Comparison of ENCODE assay signal across 9 mouse cellular contexts in the genomic region with DNA sequence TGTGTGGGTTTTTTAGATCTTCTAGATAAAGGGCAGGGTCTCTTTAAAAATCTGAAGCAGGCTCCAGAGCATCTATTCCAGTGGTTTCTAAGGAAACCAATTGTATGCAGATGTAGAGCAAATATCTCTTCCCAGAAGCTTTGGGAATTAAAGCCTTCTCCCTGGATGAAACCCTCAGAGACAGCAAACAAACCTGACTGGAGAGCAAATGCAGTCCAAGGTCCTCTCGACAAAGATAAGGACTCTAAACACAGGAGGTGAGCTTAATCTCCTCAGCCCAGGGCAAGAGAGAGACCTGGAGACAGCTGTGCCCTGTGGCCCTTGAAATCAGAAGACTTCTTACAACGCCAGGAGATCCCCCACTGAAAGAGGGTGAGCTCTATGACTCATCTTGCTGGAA. TPM values are rescaled to one million over a fixed set of nuclear protein-coding genes. Genes with fewer than 3 reads are reported as not detected.
A peak's percentile ranks its signal among the peaks of the same experiment; 100 is the strongest.
DNase-seq lines count a peak whose midpoint lies in the region; ATAC-seq and TF ChIP-seq lines count a peak whose summit lies in the region.
"Had no signal": no experiment of that assay in that cellular context is flagged by ENCODE, and none has a peak within 500 bp of the region (broad histone marks: within the 10 kb centered on the region; RNA-seq: fewer than 3 reads in every experiment).

No protein-coding gene starts in this region.

- H3K36me3 ChIP-seq in hindbrain, embryonic 11.5 days (ENCODE audit: control insufficient read depth, insufficient read depth, low read length) = no peaks in the 10 kb centered on the region
- peaks cover 4% of the 10 kb centered on the region for H3K36me3 ChIP-seq in hindbrain, embryonic 10.5 days
- no peaks in the 10 kb centered on the region for H3K36me3 ChIP-seq in hindbrain, embryonic 13.5 days

- H3K27ac ChIP-seq in hindbrain, embryonic 11.5 days (ENCODE audit: low read depth, low read length) = 0 out of 2 replicates have a peak overlapping the region, but pooled peaks have one; percentile 17
- H3K27ac ChIP-seq in hindbrain, embryonic 10.5 days = no peak overlapping the region
- H3K27ac ChIP-seq in hindbrain, embryonic 13.5 days = peak overlapping the region; percentile 81
- no peak overlapping the region for H3K27ac ChIP-seq in layer of hippocampus, adult 2 months

- 34% methylated on average over 2 of the region's 2 CpGs for WGBS in hindbrain, embryonic 11.5 days
- WGBS in hindbrain, embryonic 10.5 days = 32% methylated on average over 2 of the region's 2 CpGs
- 20% methylated on average over 2 of the region's 2 CpGs for WGBS in hindbrain, embryonic 13.5 days

- DNase-seq in hindbrain, embryonic 11.5 days (ENCODE audit: low spot score) = no peak
- no peak for DNase-seq in hindbrain, embryonic 10.5 days (ENCODE audit: low spot score)
- peak; percentile 81 for DNase-seq in yolk sac, embryonic 10.5 days (ENCODE audit: low spot score)
- no peak for DNase-seq in cerebellum, adult 18-20 months
- DNase-seq in adipocyte (ENCODE audit: low spot score) = no peak
- no peak for DNase-seq in layer of hippocampus, adult 2 months (ENCODE audit: low spot score in 2 of 2)
- DNase-seq: kidney, postnatal 10 days had no signal

- H3K4me2 ChIP-seq in hindbrain, embryonic 11.5 days (replicated peaks; ENCODE audit: low read depth, low read length) = no peak overlapping the region
- no peak overlapping the region for H3K4me2 ChIP-seq in hindbrain, embryonic 13.5 days

- no peak overlapping the region for H3K4me3 ChIP-seq in hindbrain, embryonic 11.5 days (ENCODE audit: low read depth, low read length)
- no peak overlapping the region for H3K4me3 ChIP-seq in hindbrain, embryonic 10.5 days
- no peak overlapping the region for H3K4me3 ChIP-seq in hindbrain, embryonic 13.5 days
- no peak overlapping the region for H3K4me3 ChIP-seq in layer of hippocampus, adult 2 months

- no peak for TF ChIP-seq CTCF in layer of hippocampus, adult 2 months (conservative IDR thresholded peaks at IDR 0.05)

- H3K27me3 ChIP-seq in hindbrain, embryonic 11.5 days (ENCODE audit: control insufficient read depth, insufficient read depth, low read length) = no peaks in the 10 kb centered on the region
- no peaks in the 10 kb centered on the region for H3K27me3 ChIP-seq in hindbrain, embryonic 10.5 days (ENCODE audit: insufficient read depth, poor library complexity, severe bottlenecking)
- H3K27me3 ChIP-seq in hindbrain, embryonic 13.5 days = no peaks in the 10 kb centered on the region

- no peak for ATAC-seq in hindbrain, embryonic 11.5 days (ENCODE audit: low FRiP score)
- no peak for ATAC-seq in hindbrain, embryonic 13.5 days (ENCODE audit: low FRiP score)
- ATAC-seq in megakaryocyte progenitor cell, adult 5-6 weeks (replicated peaks; ENCODE audit: poor library complexity) = peak; percentile 71

- H3K9ac ChIP-seq in hindbrain, embryonic 11.5 days (ENCODE audit: low read depth, low read length) = no peak overlapping the region
- H3K9ac ChIP-seq in hindbrain, embryonic 13.5 days = no peak overlapping the region

- H3K4me1 ChIP-seq in hindbrain, embryonic 11.5 days (replicated peaks; ENCODE audit: control insufficient read depth, insufficient read depth, low read length) = no peaks in the 10 kb centered on the region
- H3K4me1 ChIP-seq in hindbrain, embryonic 10.5 days (replicated peaks) = peaks cover 70% of the 10 kb centered on the region
- peaks cover 88% of the 10 kb centered on the region for H3K4me1 ChIP-seq in hindbrain, embryonic 13.5 days (replicated peaks)

- no peaks in the 10 kb centered on the region for H3K9me3 ChIP-seq in hindbrain, embryonic 11.5 days (ENCODE audit: control insufficient read depth, low read length)
- H3K9me3 ChIP-seq in hindbrain, embryonic 10.5 days = no peaks in the 10 kb centered on the region
- H3K9me3 ChIP-seq in hindbrain, embryonic 13.5 days = no peaks in the 10 kb centered on the region

RNA-seq across cellular contexts. Expression of a gene that starts 17.4 kb away (rescaled TPM):
- polyA plus RNA-seq in hindbrain, embryonic 11.5 days (2014; fragmentation: Nextera tagmentation; extraction: Ambion mirVana) = 10.0 and 13.2 TPM in 2 replicates
- polyA plus RNA-seq in hindbrain, embryonic 10.5 days (2016; fragmentation: Nextera tagmentation; extraction: Ambion mirVana) = 6.9 and 8.7 TPM in 2 replicates
- polyA plus RNA-seq in hindbrain, embryonic 13.5 days (2015; fragmentation: Nextera tagmentation; extraction: Ambion mirVana) = 9.4 and 9.6 TPM in 2 replicates
- 21.6 and 22.1 TPM in 2 replicates for total RNA-seq in megakaryocyte progenitor cell, adult 5-6 weeks (2015)
- 7.5 and 9.1 TPM in 2 replicates for total RNA-seq in megakaryocyte progenitor cell, adult 5-6 weeks (2017)
- 10 to 100 TPM; 38.4 to 38.8 TPM for total RNA-seq in layer of hippocampus, adult 2 months (2021)

Comparison
In these comparisons a context has a peak if more than half of its experiments do, and no peak if none do; other contexts are left out.
1. H3K27ac ChIP-seq: peak in hindbrain, embryonic 11.5 days (single experiment) and hindbrain, embryonic 13.5 days (single experiment); none in hindbrain, embryonic 10.5 days (single experiment) and layer of hippocampus, adult 2 months (single experiment).